Mouse (Mus musculus) natural killer cell, adult 2 months (primary cell): ENCODE measurements at regions not wholly inside any gene's neighbourhood (a gene's known extent, or its start where the extent isn't known, plus 50 kb on each side); places are given as distances from the start of the nearest gene placed in this dataset.

Experiments used
- DNase-seq, 2 experiments: peaks; one replicate each; pipeline ENCODE4 v3.0.0; 2022; ENCODE audit warnings: low spot score in 2 of 2

- DNase-seq = no peak
Measured at GRCm38 (mm10) chr6:127207308-127207707, 55.3 kb upstream of the Ccnd2 start.

- DNase-seq = no peak
Measured at GRCm38 (mm10) chr6:127213355-127213754, 61.4 kb upstream of the Ccnd2 start.

GRCm38 (mm10) chr6:127215915-127216314 is 63.9 kb upstream of the Ccnd2 start:
- DNase-seq = no peak

- no peak for DNase-seq
Measured at GRCm38 (mm10) chr6:127218634-127219445, 66.8 kb upstream of the Ccnd2 start.

GRCm38 (mm10) chr6:127219446-127219802 is 67.4 kb upstream of the Ccnd2 start:
- DNase-seq = no peak

GRCm38 (mm10) chr6:127226242-127226983 is 74.4 kb upstream of the Ccnd2 start:
- DNase-seq = no peak

GRCm38 (mm10) chr6:127236510-127237109 is 84.6 kb upstream of the Ccnd2 start:
- peak in 1 of 2 experiments; percentile 68 for DNase-seq

GRCm38 (mm10) chr6:127237168-127237567 is 85.2 kb upstream of the Ccnd2 start:
- DNase-seq = no peak

GRCm38 (mm10) chr6:127239529-127240471 is 87.8 kb upstream of the Ccnd2 start:
- peak; percentile 62 for DNase-seq

- no peak for DNase-seq
Measured at GRCm38 (mm10) chr6:127240472-127241375, 88.7 kb upstream of the Ccnd2 start.

GRCm38 (mm10) chr6:127241693-127242425 is 89.9 kb upstream of the Ccnd2 start:
- no peak for DNase-seq

- DNase-seq = no peak
Measured at GRCm38 (mm10) chr6:127243032-127243431, 91.0 kb upstream of the Ccnd2 start.

- DNase-seq = peak; percentile 69 to 72
Measured at GRCm38 (mm10) chr6:127245814-127246440, 93.9 kb upstream of the Ccnd2 start.

GRCm38 (mm10) chr6:127246730-127247129 is 94.7 kb upstream of the Ccnd2 start:
- no peak for DNase-seq

GRCm38 (mm10) chr6:127247343-127247742 is 95.3 kb upstream of the Ccnd2 start:
- DNase-seq = no peak

GRCm38 (mm10) chr6:127250181-127250873 is 98.3 kb upstream of the Ccnd2 start:
- DNase-seq = no peak

GRCm38 (mm10) chr6:127250874-127251670 is 99.1 kb upstream of the Ccnd2 start:
- no peak for DNase-seq

GRCm38 (mm10) chr6:127251671-127251985 is 99.6 kb upstream of the Ccnd2 start:
- no peak for DNase-seq
